Mouse (Mus musculus) monocyte, adult 59 days (primary cell): Measurements from ENCODE around the gene Hsd17b14. TPM values are rescaled to one million over a fixed set of nuclear protein-coding genes. Genes with fewer than 3 reads are reported as not detected.

Source experiments
- total RNA-seq, 2 experiments: library from RNA; stranded (reverse); gene quantifications; one replicate each; pipeline ENCODE4 v1.2.4; 2023

Hsd17b14 gene
- under 1 TPM in 1 of 2 experiments, not detected in 1; 0.39 TPM for total RNA-seq

DNA sequence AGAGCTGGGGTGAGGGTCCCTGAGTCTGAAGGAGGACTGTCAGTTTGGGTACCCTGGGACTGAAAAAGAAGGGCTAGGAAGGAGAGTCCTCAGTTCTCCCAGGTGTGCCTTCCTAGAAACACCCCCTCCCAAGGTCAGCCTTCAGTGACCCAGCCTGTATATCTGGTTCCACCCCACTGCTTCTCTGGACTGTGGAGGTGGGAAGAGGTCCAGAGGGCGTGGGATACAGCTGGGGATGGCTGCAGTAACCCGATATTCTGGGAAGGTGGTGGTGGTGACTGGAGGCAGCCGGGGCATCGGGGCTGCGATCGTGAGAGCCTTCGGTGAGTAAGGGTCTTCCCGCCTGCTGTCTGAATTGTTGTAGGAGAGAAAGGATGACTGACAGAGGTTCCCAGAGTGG is at the start of gene Hsd17b14:
Gene Hsd17b14, plus strand, starts transcription at position 150 of the 400 bp plus-strand sequence.

DNA sequence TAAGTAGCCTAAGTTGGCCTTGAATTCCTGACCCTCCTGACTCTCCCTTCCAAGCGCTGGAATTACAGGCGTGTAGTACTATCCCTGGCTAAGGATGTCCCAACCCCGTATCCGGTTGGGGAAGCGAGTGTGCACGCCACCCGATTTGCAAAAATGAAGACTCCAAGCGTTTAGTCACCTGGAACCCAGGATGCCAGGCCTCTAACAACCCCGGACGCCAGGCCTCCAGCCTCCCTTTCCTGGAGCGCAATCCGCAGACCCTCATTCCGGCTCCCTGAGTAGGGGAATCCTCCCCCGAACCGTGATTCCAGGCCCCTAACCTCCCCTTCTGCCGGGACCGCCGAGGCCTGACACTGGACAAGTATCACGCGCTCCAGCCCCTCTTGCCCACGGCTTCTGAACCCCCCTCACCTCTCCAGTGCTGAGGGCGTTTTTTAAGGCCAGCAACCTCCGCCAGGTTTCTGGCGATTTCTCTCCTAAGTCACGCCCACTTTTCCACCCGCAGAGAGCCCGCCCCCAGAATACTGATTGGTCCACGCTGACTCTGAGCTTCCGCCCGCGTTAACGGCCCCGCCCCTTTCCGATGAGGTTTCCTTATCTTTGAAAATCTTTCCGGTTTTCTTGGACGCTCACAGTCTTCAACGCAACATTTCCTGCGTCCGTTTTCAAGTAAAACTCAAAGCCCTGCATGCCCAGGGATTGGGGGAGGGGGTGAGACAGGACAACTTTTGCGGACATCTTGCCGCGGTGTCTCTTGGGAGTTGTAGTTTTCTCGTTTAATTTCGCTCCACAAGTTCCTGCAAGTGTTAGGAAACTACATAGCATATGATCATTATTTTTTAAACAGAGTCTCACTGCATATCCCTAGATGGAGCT is 44.5 kb upstream of the Hsd17b14 start, which contains the start of gene Nucb1:
Gene Nucb1, minus strand, starts transcription at position 495 of the 876 bp plus-strand sequence.

GRCm38 (mm10) chr7:45525809-45526473 is 28.8 kb upstream of the Hsd17b14 start, which contains the start of the genes Ppp1r15a and Plekha4:
Gene Ppp1r15a (minus strand): TSS chr7:45526268.
Gene Plekha4 (plus strand): TSS chr7:45526330.

GRCm38 (mm10) chr7:45570103-45570741 is 15.5 kb downstream of the Hsd17b14 start, which contains the start of gene Bcat2:
Gene Bcat2 (plus strand): TSS chr7:45570153.

GRCm38 (mm10) chr7:45617042-45617695 is 62.5 kb downstream of the Hsd17b14 start, which contains the start of gene Fut1:
Gene Fut1 (plus strand): TSS chr7:45617289.

Other genes with a start within 250 kb of the Hsd17b14 start
- gene Trpm4, start 221.1 kb upstream of the Hsd17b14 start, total RNA-seq: 10 to 100 TPM; 13.8 to 14.3 TPM
- not detected for gene Hrc, start 219.6 kb upstream of the Hsd17b14 start, total RNA-seq
- under 1 TPM; 0.18 to 0.67 TPM for gene Ppfia3, start 187.9 kb upstream of the Hsd17b14 start, total RNA-seq
- gene Lin7b, start 184.3 kb upstream of the Hsd17b14 start, total RNA-seq: not detected
- gene Snrnp70, start 159.2 kb upstream of the Hsd17b14 start, total RNA-seq: 100 to 1,000 TPM; 372 to 402 TPM
- gene Kcna7, start 149.2 kb upstream of the Hsd17b14 start, total RNA-seq: not detected
- not detected for gene Ntf5, start 141.2 kb upstream of the Hsd17b14 start, total RNA-seq
- not detected for gene Lhb, start 134.1 kb upstream of the Hsd17b14 start, total RNA-seq
- gene Gys1, start 120.0 kb upstream of the Hsd17b14 start, total RNA-seq: 10 to 100 TPM in 1 of 2 experiments, 1 to 10 TPM in 1; 7.7 to 10.9 TPM
- gene Ruvbl2, start 116.8 kb upstream of the Hsd17b14 start, total RNA-seq: 10 to 100 TPM; 27.3 to 29.0 TPM
- gene Ftl1, start 95.0 kb upstream of the Hsd17b14 start, total RNA-seq: 1,000 to 10,000 TPM; 2,883 to 3,990 TPM
- 100 to 1,000 TPM; 111 to 121 TPM for gene Bax, start 88.0 kb upstream of the Hsd17b14 start, total RNA-seq
- not detected for gene Tulp2, start 73.0 kb upstream of the Hsd17b14 start, total RNA-seq
- gene Gm45808, start 68.1 kb upstream of the Hsd17b14 start, total RNA-seq: 1 to 10 TPM; 1.3 to 1.7 TPM
- 10 to 100 TPM; 10.4 to 11.5 TPM for gene Dhdh, start 66.1 kb upstream of the Hsd17b14 start, total RNA-seq
- 100 to 1,000 TPM; 153 to 162 TPM for gene Nucb1, start 44.5 kb upstream of the Hsd17b14 start, total RNA-seq
- 100 to 1,000 TPM; 820 to 877 TPM for gene Ppp1r15a, start 28.6 kb upstream of the Hsd17b14 start, total RNA-seq
- gene Plekha4, start 28.6 kb upstream of the Hsd17b14 start, total RNA-seq: under 1 TPM; 0.71 to 0.79 TPM
- 10 to 100 TPM; 64.9 to 67.0 TPM for gene Bcat2, start 15.3 kb downstream of the Hsd17b14 start, total RNA-seq
- not detected for gene Fgf21, start 60.6 kb downstream of the Hsd17b14 start, total RNA-seq
- not detected for gene Fut1, start 62.4 kb downstream of the Hsd17b14 start, total RNA-seq
- gene Izumo1, start 66.9 kb downstream of the Hsd17b14 start, total RNA-seq: under 1 TPM in 1 of 2 experiments, not detected in 1; 0.36 TPM
- under 1 TPM; 0.45 to 0.49 TPM for gene Rasip1, start 72.6 kb downstream of the Hsd17b14 start, total RNA-seq
- gene Mamstr, start 85.1 kb downstream of the Hsd17b14 start, total RNA-seq: not detected
- not detected for gene Fut2, start 111.5 kb downstream of the Hsd17b14 start, total RNA-seq
- not detected for gene Ntn5, start 129.1 kb downstream of the Hsd17b14 start, total RNA-seq
- gene Sec1, start 139.5 kb downstream of the Hsd17b14 start, total RNA-seq: not detected
- gene Car11, start 144.9 kb downstream of the Hsd17b14 start, total RNA-seq: not detected
- gene Dbp, start 150.2 kb downstream of the Hsd17b14 start, total RNA-seq: 10 to 100 TPM in 1 of 2 experiments, 1 to 10 TPM in 1; 8.5 to 11.4 TPM
- 1,000 to 10,000 TPM; 1,433 to 1,476 TPM for gene Rpl18, start 160.6 kb downstream of the Hsd17b14 start, total RNA-seq
- 10 to 100 TPM; 48.8 to 50.4 TPM for gene Sphk2, start 163.1 kb downstream of the Hsd17b14 start, total RNA-seq
- under 1 TPM; 0.58 to 0.67 TPM for gene Fam83e, start 166.3 kb downstream of the Hsd17b14 start, total RNA-seq
- not detected for gene Spaca4, start 170.9 kb downstream of the Hsd17b14 start, total RNA-seq
- not detected for gene Lmtk3, start 228.8 kb downstream of the Hsd17b14 start, total RNA-seq
- gene Sult2b1, start 229.8 kb downstream of the Hsd17b14 start, total RNA-seq: under 1 TPM in 1 of 2 experiments, not detected in 1; 0.46 TPM